Mouse (Mus musculus) kidney, postnatal 4 days (tissue): ENCODE measurements around the gene Trank1.

ENCODE experiments used
- DNase-seq, 2 experiments: peaks; one replicate each; pipeline ENCODE4 v3.0.0; 2021; ENCODE audit warnings: mixed read lengths in 2 of 2

Gene Trank1

GRCm38 (mm10) chr9:111311031-111311842 is at the start of gene Trank1:
Trank1 (plus strand) TSS chr9:111311739.
- DNase-seq, result peak; percentile 49 to 66

- no peak for DNase-seq
These were observed 43.5 kb upstream of the Trank1 start for GRCm38 (mm10) chr9:111267998-111268397.

- no peak for DNase-seq
These were observed 40.9 kb upstream of the Trank1 start for GRCm38 (mm10) chr9:111270606-111271005.

GRCm38 (mm10) chr9:111271056-111271433 is 40.5 kb upstream of the Trank1 start:
- DNase-seq, result no peak

- DNase-seq, result peak; percentile 100
These were observed 39.9 kb upstream of the Trank1 start, which contains the start of the genes Mlh1 and Epm2aip1 for GRCm38 (mm10) chr9:111271434-111272160. Mlh1 (minus strand) TSS chr9:111271791. Epm2aip1 (plus strand) TSS chr9:111271929.

- peak in 1 of 2 experiments; percentile 36 for DNase-seq
These were observed 39.2 kb upstream of the Trank1 start for GRCm38 (mm10) chr9:111272356-111272755.

GRCm38 (mm10) chr9:111272996-111273785 is 38.3 kb upstream of the Trank1 start:
- no peak for DNase-seq

- DNase-seq, result no peak
These were observed 37.6 kb upstream of the Trank1 start for GRCm38 (mm10) chr9:111273958-111274357.

GRCm38 (mm10) chr9:111275156-111275555 is 36.4 kb upstream of the Trank1 start:
- no peak for DNase-seq

GRCm38 (mm10) chr9:111285061-111285460 is 26.5 kb upstream of the Trank1 start:
- no peak for DNase-seq

GRCm38 (mm10) chr9:111285676-111286075 is 25.9 kb upstream of the Trank1 start:
- no peak for DNase-seq

- DNase-seq, result no peak
These were observed 25.1 kb upstream of the Trank1 start for GRCm38 (mm10) chr9:111286468-111286867.

- DNase-seq, result no peak
These were observed 23.6 kb upstream of the Trank1 start for GRCm38 (mm10) chr9:111287956-111288355.

GRCm38 (mm10) chr9:111289294-111289831 is 22.2 kb upstream of the Trank1 start:
- DNase-seq, result peak; percentile 61 to 81

GRCm38 (mm10) chr9:111289832-111290339 is 21.7 kb upstream of the Trank1 start:
- peak; percentile 89 to 92 for DNase-seq

- DNase-seq, result no peak
These were observed 20.9 kb upstream of the Trank1 start for GRCm38 (mm10) chr9:111290539-111291100.

GRCm38 (mm10) chr9:111293234-111293633 is 18.3 kb upstream of the Trank1 start:
- DNase-seq, result no peak

- DNase-seq, result no peak
These were observed 16.6 kb upstream of the Trank1 start for GRCm38 (mm10) chr9:111294911-111295310.

GRCm38 (mm10) chr9:111295323-111295722 is 16.2 kb upstream of the Trank1 start:
- no peak for DNase-seq

GRCm38 (mm10) chr9:111296433-111296832 is 15.1 kb upstream of the Trank1 start:
- DNase-seq, result no peak

- peak in 1 of 2 experiments; percentile 12 for DNase-seq
These were observed 12.9 kb upstream of the Trank1 start for GRCm38 (mm10) chr9:111298606-111299005.

GRCm38 (mm10) chr9:111302196-111302831 is 9.2 kb upstream of the Trank1 start:
- no peak for DNase-seq
